Mouse (Mus musculus) megakaryocyte, embryonic 14.5 days (primary cell): ENCODE measurements around the gene Xbp1.

Experiments
- FLI1 ChIP-seq: IDR thresholded peaks from 2 replicates; pipeline ENCODE4 v1.6.1; 2012; ENCODE audit warnings: low read length, inconsistent platforms, mixed read lengths
- GATA1 ChIP-seq: IDR thresholded peaks from 3 replicates; pipeline ENCODE4 v1.6.1; 2012; ENCODE audit warnings: mixed read lengths, low read length, inconsistent platforms, borderline replicate concordance

DNA sequence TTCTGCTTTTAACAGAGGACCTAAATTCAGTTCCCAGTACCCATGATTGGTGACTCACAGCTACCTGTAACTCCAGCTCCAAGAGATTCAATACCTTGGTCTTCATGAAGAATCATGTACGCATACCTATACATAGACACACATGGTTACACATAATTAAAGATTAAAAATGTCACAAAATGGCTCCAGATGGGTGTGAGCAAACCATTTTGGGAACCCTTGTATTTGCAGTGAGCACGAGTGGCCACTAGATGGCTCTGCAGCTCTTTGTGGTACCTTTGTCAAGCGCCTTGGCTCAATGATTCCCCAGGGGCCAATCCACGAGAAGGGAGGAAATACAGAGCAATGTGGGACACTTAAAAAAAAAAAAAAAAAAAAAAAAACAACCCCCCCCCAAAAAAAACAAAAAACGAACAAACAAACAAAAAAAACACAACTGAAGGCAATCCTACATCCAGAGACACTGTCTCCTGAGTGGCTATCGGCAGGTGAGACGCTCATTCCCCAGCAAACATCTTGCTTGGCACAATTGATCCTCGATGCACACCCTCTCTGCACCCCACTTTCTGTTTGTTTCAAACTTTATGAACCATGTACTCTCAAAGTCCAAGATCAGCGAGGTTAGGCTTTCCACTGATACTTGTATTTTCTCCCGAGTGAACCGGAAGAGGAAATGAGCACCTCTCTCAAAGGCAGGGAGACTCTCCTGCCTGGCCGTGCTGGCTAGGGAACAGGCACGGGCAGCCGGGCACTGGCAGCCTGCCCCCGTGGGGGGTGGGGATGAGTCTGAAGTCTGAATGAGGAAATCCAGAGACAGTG is 35.1 kb upstream of the Xbp1 start:
- TF ChIP-seq GATA1: no peak
- TF ChIP-seq FLI1: no peak
